Mouse (Mus musculus): Measurements from ENCODE around the gene Usp32. TPM values are rescaled to one million over a fixed set of nuclear protein-coding genes. Genes with fewer than 3 reads are reported as not detected.

The Usp32 gene
- polyA plus RNA-seq, 1 experiment = 55.0 TPM

- TF ChIP-seq CTCF (IDR thresholded peaks at IDR 0.05; ENCODE audit: extremely low read depth, insufficient read depth, low read length) = no peak
- no peak for TF ChIP-seq POLR2A (IDR thresholded peaks at IDR 0.05; ENCODE audit: extremely low read depth, insufficient read depth, low read length)
- H3K4me1 ChIP-seq (ENCODE audit: control insufficient read depth, insufficient read depth, low read length) = no peaks in the 10 kb centered on the region
- no peak overlapping the region for H3K27ac ChIP-seq (ENCODE audit: insufficient read depth, low read length)
- H3K4me3 ChIP-seq (ENCODE audit: insufficient read depth, low read length) = no peak overlapping the region
Measured at GRCm38 (mm10) chr11:85003566-85003965, 136.4 kb downstream of the Usp32 start.

GRCm38 (mm10) chr11:84995241-84995640, 144.7 kb downstream of the Usp32 start:
- no peak overlapping the region for H3K4me3 ChIP-seq (ENCODE audit: insufficient read depth, low read length)
- no peak overlapping the region for H3K27ac ChIP-seq (ENCODE audit: insufficient read depth, low read length)
- TF ChIP-seq POLR2A (IDR thresholded peaks at IDR 0.05; ENCODE audit: extremely low read depth, insufficient read depth, low read length) = no peak
- TF ChIP-seq CTCF (IDR thresholded peaks at IDR 0.05; ENCODE audit: extremely low read depth, insufficient read depth, low read length) = no peak
- no peaks in the 10 kb centered on the region for H3K4me1 ChIP-seq (ENCODE audit: control insufficient read depth, insufficient read depth, low read length)

- TF ChIP-seq POLR2A (IDR thresholded peaks at IDR 0.05; ENCODE audit: extremely low read depth, insufficient read depth, low read length) = no peak
- no peak for TF ChIP-seq CTCF (IDR thresholded peaks at IDR 0.05; ENCODE audit: extremely low read depth, insufficient read depth, low read length)
- H3K4me3 ChIP-seq (ENCODE audit: insufficient read depth, low read length) = no peak overlapping the region
Measured at GRCm38 (mm10) chr11:84992996-84993395, 147.0 kb downstream of the Usp32 start.

GRCm38 (mm10) chr11:84988341-84988919, 151.5 kb downstream of the Usp32 start:
- TF ChIP-seq CTCF (IDR thresholded peaks at IDR 0.05; ENCODE audit: extremely low read depth, insufficient read depth, low read length) (no peak), POLR2A (IDR thresholded peaks at IDR 0.05; ENCODE audit: extremely low read depth, insufficient read depth, low read length) (no peak)
- no peaks in the 10 kb centered on the region; the same call in 1 of the 2 replicates for H3K4me1 ChIP-seq (ENCODE audit: control insufficient read depth, insufficient read depth, low read length)
- no peak overlapping the region for H3K4me3 ChIP-seq (ENCODE audit: insufficient read depth, low read length)
- H3K27ac ChIP-seq (ENCODE audit: insufficient read depth, low read length) = no peak overlapping the region

More at GRCm38 (mm10) chr11:84992996-84993395, 147.0 kb downstream of the Usp32 start:
- Histone ChIP-seq H3K4me1 (ENCODE audit: control insufficient read depth, insufficient read depth, low read length) (no peaks in the 10 kb centered on the region; the same call in 1 of the 2 replicates), H3K27ac (ENCODE audit: insufficient read depth, low read length) (no peak overlapping the region)

GRCm38 (mm10) chr11:84985421-84985820, 154.5 kb downstream of the Usp32 start:
- no peak for TF ChIP-seq CTCF (IDR thresholded peaks at IDR 0.05; ENCODE audit: extremely low read depth, insufficient read depth, low read length)
- no peak overlapping the region for H3K27ac ChIP-seq (ENCODE audit: insufficient read depth, low read length)
- H3K4me1 ChIP-seq (ENCODE audit: control insufficient read depth, insufficient read depth, low read length) = no peaks in the 10 kb centered on the region; the same call in 1 of the 2 replicates
- no peak overlapping the region for H3K4me3 ChIP-seq (ENCODE audit: insufficient read depth, low read length)

GRCm38 (mm10) chr11:84980697-84981096, 159.3 kb downstream of the Usp32 start:
- Histone ChIP-seq H3K4me3 (ENCODE audit: insufficient read depth, low read length) (no peak overlapping the region), H3K27ac (ENCODE audit: insufficient read depth, low read length) (no peak overlapping the region), H3K4me1 (ENCODE audit: control insufficient read depth, insufficient read depth, low read length) (no peaks in the 10 kb centered on the region)
- TF ChIP-seq POLR2A (IDR thresholded peaks at IDR 0.05; ENCODE audit: extremely low read depth, insufficient read depth, low read length) (no peak), CTCF (IDR thresholded peaks at IDR 0.05; ENCODE audit: extremely low read depth, insufficient read depth, low read length) (no peak)

- TF ChIP-seq POLR2A (IDR thresholded peaks at IDR 0.05; ENCODE audit: extremely low read depth, insufficient read depth, low read length) = no peak
- TF ChIP-seq CTCF (IDR thresholded peaks at IDR 0.05; ENCODE audit: extremely low read depth, insufficient read depth, low read length) = no peak
- Histone ChIP-seq H3K4me3 (ENCODE audit: insufficient read depth, low read length) (no peak overlapping the region), H3K27ac (ENCODE audit: insufficient read depth, low read length) (no peak overlapping the region), H3K4me1 (ENCODE audit: control insufficient read depth, insufficient read depth, low read length) (no peaks in the 10 kb centered on the region)
Measured at GRCm38 (mm10) chr11:84979351-84979750, 160.6 kb downstream of the Usp32 start.

GRCm38 (mm10) chr11:84978113-84978512, 161.8 kb downstream of the Usp32 start:
- H3K4me1 ChIP-seq (ENCODE audit: control insufficient read depth, insufficient read depth, low read length) = no peaks in the 10 kb centered on the region
- peak; percentile 66 for TF ChIP-seq CTCF (IDR thresholded peaks at IDR 0.05; ENCODE audit: extremely low read depth, insufficient read depth, low read length)
- TF ChIP-seq POLR2A (IDR thresholded peaks at IDR 0.05; ENCODE audit: extremely low read depth, insufficient read depth, low read length) = no peak
- no peak overlapping the region for H3K4me3 ChIP-seq (ENCODE audit: insufficient read depth, low read length)
- H3K27ac ChIP-seq (ENCODE audit: insufficient read depth, low read length) = no peak overlapping the region

GRCm38 (mm10) chr11:84977385-84977952, 162.5 kb downstream of the Usp32 start:
- Histone ChIP-seq H3K4me3 (ENCODE audit: insufficient read depth, low read length) (no peak overlapping the region), H3K27ac (ENCODE audit: insufficient read depth, low read length) (no peak overlapping the region)

GRCm38 (mm10) chr11:84976706-84977105, 163.3 kb downstream of the Usp32 start:
- Histone ChIP-seq H3K27ac (ENCODE audit: insufficient read depth, low read length) (no peak overlapping the region), H3K4me1 (ENCODE audit: control insufficient read depth, insufficient read depth, low read length) (no peaks in the 10 kb centered on the region), H3K4me3 (ENCODE audit: insufficient read depth, low read length) (no peak overlapping the region)
- TF ChIP-seq POLR2A (IDR thresholded peaks at IDR 0.05; ENCODE audit: extremely low read depth, insufficient read depth, low read length) (no peak), CTCF (IDR thresholded peaks at IDR 0.05; ENCODE audit: extremely low read depth, insufficient read depth, low read length) (no peak)

More at GRCm38 (mm10) chr11:84977385-84977952, 162.5 kb downstream of the Usp32 start:
- no peaks in the 10 kb centered on the region for H3K4me1 ChIP-seq (ENCODE audit: control insufficient read depth, insufficient read depth, low read length)
- no peak for TF ChIP-seq CTCF (IDR thresholded peaks at IDR 0.05; ENCODE audit: extremely low read depth, insufficient read depth, low read length)
- no peak for TF ChIP-seq POLR2A (IDR thresholded peaks at IDR 0.05; ENCODE audit: extremely low read depth, insufficient read depth, low read length)

All from cortical plate, adult 2 months (tissue).